Mouse (Mus musculus) hindbrain, embryonic 14.5 days (tissue): ENCODE measurements around the gene Xylt1. TPM values are rescaled to one million over a fixed set of nuclear protein-coding genes. Genes with fewer than 3 reads are reported as not detected.

ENCODE experiments used
- ATAC-seq: fragments of 200-750 bp; cut with Nextera tagmentation; 2 replicates; pipeline ENCODE4 v1.8.0; 2017; ENCODE audit warnings: moderate number of reproducible peaks, mild to moderate bottlenecking, moderate TSS enrichment, moderate library complexity; ENCODE audit not compliant: low FRiP score
- DNase-seq: peaks from one replicate; pipeline ENCODE4 v3.0.0-alpha.2; 2015; ENCODE audit warnings: low spot score
- H3K27ac ChIP-seq: fragments of 300-500 bp; sonication (generic); 2 replicates; pipeline ENCODE4 v1.5.1; 2014; ENCODE audit warnings: mild to moderate bottlenecking, moderate library complexity
- H3K27me3 ChIP-seq: fragments of 300-500 bp; sonication (generic); 2 replicates; pipeline ENCODE4 v1.6.1; 2014; ENCODE audit warnings: mild to moderate bottlenecking, low read length, mixed read lengths; ENCODE audit not compliant: control insufficient read depth, insufficient read depth
- H3K36me3 ChIP-seq: fragments of 300-500 bp; sonication (generic); replicated peaks from 2 replicates; pipeline ENCODE4 v1.6.1; 2014; ENCODE audit not compliant: control insufficient read depth, insufficient read depth
- H3K4me1 ChIP-seq: fragments of 300-500 bp; sonication (generic); replicated peaks from 2 replicates; pipeline ENCODE4 v1.6.1; 2014; ENCODE audit warnings: antibody characterized with exemption, low read length, mixed read lengths; ENCODE audit not compliant: control insufficient read depth, insufficient read depth
- H3K4me2 ChIP-seq: fragments of 300-500 bp; sonication (generic); replicated peaks from 2 replicates; pipeline ENCODE4 v1.6.1; 2014; ENCODE audit warnings: mild to moderate bottlenecking, moderate library complexity
- H3K4me3 ChIP-seq: fragments of 300-500 bp; sonication (generic); replicated peaks from 2 replicates; pipeline ENCODE4 v1.5.1; 2014; ENCODE audit warnings: mild to moderate bottlenecking, low read length
- H3K9ac ChIP-seq: fragments of 300-500 bp; sonication (generic); 2 replicates; pipeline ENCODE4 v1.6.1; 2014
- H3K9me3 ChIP-seq: fragments of 300-500 bp; sonication (generic); 2 replicates; pipeline ENCODE4 v1.6.1; 2016; ENCODE audit warnings: low read length; ENCODE audit not compliant: control insufficient read depth
- WGBS: fragments of 180-500 bp; shearing (Covaris S2); extraction: QIAGEN DNeasy Blood & Tissue Kit; methylation state at CpG from one replicate; pipeline ENCODE4 v1.1.7; 2014; 5-methylcytosine and 5-hydroxymethylcytosine counted together
- polyA plus RNA-seq: library from polyadenylated mRNA; unstranded; fragments of >200 nt; fragmentation: Nextera tagmentation; extraction: Ambion mirVana; gene quantifications from 2 replicates; pipeline ENCODE4 v1.2.1, GENCODE M21; 2014

Xylt1 gene
- polyA plus RNA-seq, 1 experiment from 2014 or later: 4.3 TPM

GRCm38 (mm10) chr7:117491495-117491894 is 110.7 kb downstream of the Xylt1 start:
- 90% methylated on average over 5 of the region's 5 CpGs for WGBS
- Histone ChIP-seq H3K27me3 (no peaks in the 10 kb centered on the region), H3K27ac (no peak overlapping the region), H3K4me3 (no peak overlapping the region), H3K4me1 (no peaks in the 10 kb centered on the region), H3K4me2 (no peak overlapping the region), H3K9me3 (no peaks in the 10 kb centered on the region), H3K36me3 (no peaks in the 10 kb centered on the region), H3K9ac (no peak overlapping the region)
- ATAC-seq (no peak), DNase-seq (no peak)

DNA sequence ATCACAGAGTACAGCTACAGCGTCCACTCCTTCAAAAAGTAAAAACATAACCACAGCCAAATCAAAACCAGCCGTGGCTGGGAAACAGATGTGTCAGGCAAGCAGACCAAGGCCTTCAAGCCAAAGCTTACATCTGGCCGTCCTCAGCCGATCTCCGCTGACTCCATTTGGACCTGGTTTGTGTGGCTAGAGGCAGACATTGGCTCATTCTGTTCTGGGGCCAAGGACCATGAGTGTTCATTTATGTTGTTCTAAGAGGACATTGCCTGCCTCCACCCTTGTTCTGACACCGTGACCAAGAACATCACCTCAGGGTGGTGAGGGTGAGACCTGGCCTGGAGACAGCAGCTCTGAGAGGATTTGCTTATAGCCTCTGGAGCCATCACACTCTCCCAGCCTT is 113.4 kb downstream of the Xylt1 start:
- Histone ChIP-seq H3K27me3 (no peaks in the 10 kb centered on the region), H3K36me3 (no peaks in the 10 kb centered on the region), H3K9ac (no peak overlapping the region), H3K4me1 (no peaks in the 10 kb centered on the region), H3K27ac (no peak overlapping the region), H3K9me3 (no peaks in the 10 kb centered on the region), H3K4me2 (no peak overlapping the region), H3K4me3 (no peak overlapping the region)
- DNase-seq: no peak
- WGBS: 94% methylated on average over 6 of the region's 6 CpGs
- no peak for ATAC-seq

DNA sequence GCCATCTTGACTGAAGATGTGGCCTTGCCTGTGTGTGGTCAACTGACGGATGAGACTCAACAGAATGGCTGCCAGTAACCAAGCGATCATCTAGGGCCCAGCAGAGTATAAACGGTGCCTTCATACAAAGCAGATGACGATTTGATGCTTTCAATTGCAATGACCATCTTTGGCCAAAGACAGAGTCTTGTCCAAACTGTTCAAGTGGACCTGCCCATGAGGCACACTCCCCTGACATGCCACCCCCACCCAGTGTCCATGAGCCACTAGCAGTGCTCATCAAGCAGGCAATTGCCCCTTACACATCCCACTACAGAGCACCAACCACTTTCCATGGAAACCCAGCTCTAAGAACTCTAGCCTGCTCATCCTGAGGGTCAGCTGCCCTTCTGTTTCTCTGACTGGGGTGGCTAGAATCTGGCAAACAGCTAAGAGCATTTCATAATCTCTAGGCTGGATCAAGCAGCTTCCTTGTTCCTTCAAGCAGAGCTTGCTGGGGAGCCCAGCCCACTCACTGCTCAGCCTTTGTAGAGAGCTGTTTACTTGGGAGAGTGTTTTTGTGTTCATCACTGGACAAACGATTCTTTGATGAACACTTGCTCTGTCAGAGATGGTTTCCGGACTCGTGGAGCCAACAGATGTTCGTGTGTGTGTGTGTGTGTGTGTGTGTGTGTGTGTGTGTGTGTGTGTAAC is 114.0 kb downstream of the Xylt1 start:
- Histone ChIP-seq H3K4me3 (no peak overlapping the region), H3K4me2 (no peak overlapping the region), H3K4me1 (no peaks in the 10 kb centered on the region), H3K36me3 (no peaks in the 10 kb centered on the region), H3K9me3 (no peaks in the 10 kb centered on the region), H3K27ac (no peak overlapping the region), H3K9ac (no peak overlapping the region), H3K27me3 (no peaks in the 10 kb centered on the region)
- ATAC-seq: no peak
- 76% methylated on average over 8 of the region's 8 CpGs for WGBS
- DNase-seq: no peak

- Histone ChIP-seq H3K36me3 (no peaks in the 10 kb centered on the region), H3K27me3 (no peaks in the 10 kb centered on the region), H3K4me3 (no peak overlapping the region), H3K4me1 (no peaks in the 10 kb centered on the region), H3K27ac (no peak overlapping the region), H3K4me2 (no peak overlapping the region), H3K9ac (no peak overlapping the region), H3K9me3 (no peaks in the 10 kb centered on the region)
- ATAC-seq (no peak), DNase-seq (no peak)
- WGBS: 68% methylated on average over 8 of the region's 8 CpGs
These were observed 115.0 kb downstream of the Xylt1 start for GRCm38 (mm10) chr7:117495751-117496150.

- DNase-seq (no peak), ATAC-seq (no peak)
- WGBS: 82% methylated on average over 2 of the region's 2 CpGs
- Histone ChIP-seq H3K4me2 (no peak overlapping the region), H3K9ac (no peak overlapping the region), H3K27me3 (no peaks in the 10 kb centered on the region), H3K27ac (no peak overlapping the region), H3K4me1 (0 out of 2 replicates have a peak, but pooled peaks cover 9% of the 10 kb centered on the region), H3K36me3 (no peaks in the 10 kb centered on the region), H3K4me3 (no peak overlapping the region), H3K9me3 (no peaks in the 10 kb centered on the region)
These were observed 117.4 kb downstream of the Xylt1 start for GRCm38 (mm10) chr7:117498173-117498572.

DNA sequence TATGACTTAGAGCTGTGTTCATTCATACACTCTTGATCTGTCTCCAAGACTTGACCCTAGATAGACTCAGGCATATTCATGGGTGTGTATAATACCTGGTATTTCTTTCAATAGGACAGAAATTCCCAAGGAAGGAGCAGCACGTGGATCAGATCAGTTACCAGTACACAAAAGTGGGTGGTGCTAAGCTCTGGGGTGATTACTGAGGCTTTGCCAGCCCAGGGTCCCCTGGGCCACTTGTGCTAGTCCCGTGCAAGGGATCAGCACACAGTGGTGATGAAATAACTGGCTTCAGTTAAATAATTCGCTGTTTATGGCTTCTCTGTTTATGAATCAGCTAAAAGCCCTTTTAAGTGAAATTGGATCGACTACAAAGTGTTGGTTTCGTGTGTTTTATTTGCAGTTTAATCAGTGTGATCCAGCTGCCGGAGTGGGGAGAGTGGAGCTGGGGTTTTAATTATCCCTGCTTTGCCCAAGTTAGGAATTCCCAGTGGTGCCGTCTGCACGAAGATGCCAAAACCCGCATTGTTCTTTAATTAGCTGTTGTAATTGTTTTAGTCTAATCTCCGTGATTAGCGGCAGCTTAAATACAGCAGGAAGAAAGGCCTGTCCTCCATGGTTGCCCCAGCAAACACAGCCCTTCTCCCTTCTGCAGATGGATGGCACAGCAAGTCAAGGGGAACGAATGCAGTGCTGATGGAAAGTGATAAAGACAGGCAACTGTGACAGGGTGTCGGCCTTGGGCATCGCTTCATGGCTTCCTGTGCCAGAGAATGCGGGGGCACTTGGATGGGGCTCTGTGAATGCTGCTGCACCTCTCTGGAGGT is 120.8 kb downstream of the Xylt1 start:
- H3K4me1 ChIP-seq: 0 out of 2 replicates have a peak, but pooled peaks cover 9% of the 10 kb centered on the region
- H3K9me3 ChIP-seq: no peaks in the 10 kb centered on the region
- DNase-seq: peak; percentile 76
- H3K4me2 ChIP-seq: no peak overlapping the region
- H3K27me3 ChIP-seq: no peaks in the 10 kb centered on the region
- no peak overlapping the region for H3K9ac ChIP-seq
- H3K4me3 ChIP-seq: no peak overlapping the region
- peak; percentile 80 for ATAC-seq
- peak overlapping the region; percentile 47 for H3K27ac ChIP-seq
- WGBS: 45% methylated on average over 15 of the region's 15 CpGs
- H3K36me3 ChIP-seq: no peaks in the 10 kb centered on the region

DNA sequence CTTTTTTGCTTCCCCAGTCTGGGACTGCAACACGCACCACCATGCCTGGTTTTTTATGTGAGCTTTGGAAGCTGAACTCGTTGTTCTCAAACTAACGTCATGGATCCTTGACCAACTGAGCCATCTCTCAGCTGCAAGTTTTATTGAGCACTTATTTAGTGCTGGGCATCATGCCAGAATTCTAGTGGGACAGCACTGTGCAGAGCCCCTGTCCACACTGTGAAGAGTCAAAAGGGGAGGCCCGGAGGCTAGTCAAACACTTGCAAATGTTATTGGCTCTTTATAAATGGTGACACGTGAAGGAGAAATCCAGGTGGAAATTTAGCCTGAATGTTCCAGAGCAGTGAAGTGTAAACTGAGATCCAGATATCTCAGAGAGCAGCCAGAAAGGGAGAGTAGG is 121.6 kb downstream of the Xylt1 start:
- DNase-seq (no peak), ATAC-seq (peak; percentile 19; the same call in 1 of the 2 replicates)
- H3K4me1 ChIP-seq: 0 out of 2 replicates have a peak, but pooled peaks cover 9% of the 10 kb centered on the region
- peak overlapping the region; percentile 47 for H3K27ac ChIP-seq
- no peaks in the 10 kb centered on the region for H3K27me3 ChIP-seq
- H3K9me3 ChIP-seq: no peaks in the 10 kb centered on the region
- no peak overlapping the region for H3K4me3 ChIP-seq
- H3K36me3 ChIP-seq: no peaks in the 10 kb centered on the region
- H3K4me2 ChIP-seq: no peak overlapping the region
- 81% methylated on average over 5 of the region's 5 CpGs for WGBS
- H3K9ac ChIP-seq: no peak overlapping the region

GRCm38 (mm10) chr7:117503714-117504113 is 122.9 kb downstream of the Xylt1 start:
- Histone ChIP-seq H3K9ac (no peak overlapping the region), H3K36me3 (no peaks in the 10 kb centered on the region), H3K4me1 (peaks cover 13% of the 10 kb centered on the region; the same call in 1 of the 2 replicates), H3K9me3 (no peaks in the 10 kb centered on the region), H3K4me2 (no peak overlapping the region), H3K27me3 (no peaks in the 10 kb centered on the region), H3K27ac (no peak overlapping the region), H3K4me3 (no peak overlapping the region)
- no peak for ATAC-seq
- WGBS: 89% methylated on average over 9 of the region's 9 CpGs
- DNase-seq: no peak

DNA sequence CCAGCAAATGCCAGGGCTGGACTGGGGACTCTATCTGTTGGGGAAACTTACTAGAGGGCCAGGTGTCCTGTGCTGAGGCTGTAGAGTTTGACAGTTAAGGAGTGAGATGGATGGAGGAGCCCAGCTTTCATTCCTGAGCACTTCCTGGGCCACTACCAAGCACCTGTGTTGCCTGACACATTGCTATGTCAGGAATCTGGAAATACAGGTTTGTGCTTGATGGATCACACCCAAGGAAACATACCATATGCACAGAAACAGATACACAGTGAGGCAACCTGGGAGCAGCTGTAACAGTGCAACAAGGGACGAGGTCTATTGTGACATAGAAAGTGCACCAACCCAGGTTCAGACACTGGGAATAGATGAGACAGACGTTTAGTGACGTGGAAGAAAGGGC is 125.0 kb downstream of the Xylt1 start:
- no peak overlapping the region for H3K4me3 ChIP-seq

More for the DNA sequence above, 125.0 kb downstream of the Xylt1 start:
- no peaks in the 10 kb centered on the region for H3K36me3 ChIP-seq
- H3K4me2 ChIP-seq: no peak overlapping the region
- H3K27ac ChIP-seq: no peak overlapping the region
- DNase-seq (no peak), ATAC-seq (no peak)
- no peaks in the 10 kb centered on the region for H3K27me3 ChIP-seq
- H3K4me1 ChIP-seq: peaks cover 13% of the 10 kb centered on the region; the same call in 1 of the 2 replicates
- H3K9ac ChIP-seq: no peak overlapping the region
- 91% methylated on average over 3 of the region's 3 CpGs for WGBS
- H3K9me3 ChIP-seq: no peaks in the 10 kb centered on the region
